Mouse (Mus musculus) thymus, postnatal 10 days (tissue): ENCODE results near the gene Gm43517.

Source experiments
- DNase-seq, 2 experiments: peaks; one replicate each; pipeline ENCODE4 v3.0.0; 2021; ENCODE audit warnings: low spot score in 2 of 2

Gene Gm43517

GRCm38 (mm10) chr12:49385631-49385990 lies 637 bp downstream of the Gm43517 start:
- DNase-seq: no peak

- no peak for DNase-seq
Measured at GRCm38 (mm10) chr12:49386081-49386805, 1.3 kb downstream of the Gm43517 start.

- no peak for DNase-seq
Measured at GRCm38 (mm10) chr12:49387856-49388598, 3.1 kb downstream of the Gm43517 start.

- DNase-seq: no peak
Measured at GRCm38 (mm10) chr12:49389666-49390065, 4.7 kb downstream of the Gm43517 start.

DNA sequence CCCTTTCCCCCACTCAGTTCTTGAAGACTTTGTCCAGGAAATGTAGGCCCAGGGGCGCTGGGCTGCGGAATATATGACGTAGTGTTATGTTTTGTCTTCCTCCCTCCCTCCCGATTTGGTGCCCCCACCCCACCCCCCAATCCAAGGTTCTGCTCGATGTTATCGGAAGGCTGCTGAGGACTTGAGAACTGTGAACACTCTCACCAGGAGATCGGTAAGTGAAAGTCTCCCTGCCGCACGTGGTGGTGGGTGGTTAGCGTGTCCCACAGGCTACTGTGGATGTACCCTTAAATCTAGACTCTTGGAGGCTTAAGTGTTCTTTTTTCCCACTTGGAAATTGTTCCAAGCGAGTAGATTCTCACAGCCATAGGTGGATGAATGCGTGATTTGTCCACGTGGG lies 5.3 kb downstream of the Gm43517 start:
- no peak for DNase-seq

GRCm38 (mm10) chr12:49390926-49391304 lies 5.9 kb downstream of the Gm43517 start:
- no peak for DNase-seq

GRCm38 (mm10) chr12:49391305-49392040 lies 6.5 kb downstream of the Gm43517 start:
- DNase-seq: no peak

- no peak for DNase-seq
Measured at GRCm38 (mm10) chr12:49392041-49392390, 7.0 kb downstream of the Gm43517 start.

GRCm38 (mm10) chr12:49392876-49393275 lies 7.9 kb downstream of the Gm43517 start:
- DNase-seq: no peak

DNA sequence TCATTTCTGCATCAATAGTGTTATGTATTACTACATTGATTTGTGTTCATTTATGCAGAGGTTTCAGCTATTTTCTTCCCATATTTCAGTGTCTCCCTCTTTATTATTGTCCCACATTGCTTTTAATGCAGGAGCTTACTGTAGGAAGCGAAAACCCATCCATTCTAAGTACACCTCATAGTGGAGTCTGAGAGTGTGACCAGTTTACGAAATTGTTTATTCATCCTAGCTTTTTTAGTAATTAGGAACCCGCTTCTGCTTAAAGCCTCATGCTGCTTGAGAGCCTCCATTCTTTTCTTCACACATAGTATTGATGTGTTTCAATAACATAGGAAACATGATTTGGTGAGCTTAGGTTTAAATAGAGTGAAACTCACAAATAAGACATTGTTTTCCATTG lies 8.7 kb downstream of the Gm43517 start:
- DNase-seq: no peak

DNA sequence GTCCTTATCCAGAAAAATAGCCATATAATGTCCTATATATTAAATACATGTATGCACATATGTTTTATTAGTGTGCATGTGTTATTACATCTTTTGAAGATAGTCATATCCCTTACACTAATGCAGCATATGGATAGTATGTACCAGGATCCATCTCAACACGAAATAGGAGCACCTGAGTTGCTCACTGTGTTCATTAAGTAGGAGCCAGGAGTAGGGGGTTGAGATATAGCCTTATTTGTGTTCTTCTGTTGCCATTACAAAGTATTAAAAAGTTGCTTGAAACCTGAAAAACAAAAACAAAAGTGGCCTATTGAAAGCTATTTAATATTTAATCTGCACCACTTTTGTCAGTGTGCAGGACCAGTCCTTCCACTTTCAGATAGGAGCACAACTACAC lies 9.2 kb downstream of the Gm43517 start:
- DNase-seq: no peak

GRCm38 (mm10) chr12:49394836-49395235 lies 9.9 kb downstream of the Gm43517 start:
- DNase-seq: no peak

GRCm38 (mm10) chr12:49395969-49396368 lies 11.0 kb downstream of the Gm43517 start:
- DNase-seq: no peak

GRCm38 (mm10) chr12:49396776-49397175 lies 11.8 kb downstream of the Gm43517 start:
- no peak for DNase-seq

- DNase-seq: no peak
Measured at GRCm38 (mm10) chr12:49397443-49398162, 12.6 kb downstream of the Gm43517 start.

DNA sequence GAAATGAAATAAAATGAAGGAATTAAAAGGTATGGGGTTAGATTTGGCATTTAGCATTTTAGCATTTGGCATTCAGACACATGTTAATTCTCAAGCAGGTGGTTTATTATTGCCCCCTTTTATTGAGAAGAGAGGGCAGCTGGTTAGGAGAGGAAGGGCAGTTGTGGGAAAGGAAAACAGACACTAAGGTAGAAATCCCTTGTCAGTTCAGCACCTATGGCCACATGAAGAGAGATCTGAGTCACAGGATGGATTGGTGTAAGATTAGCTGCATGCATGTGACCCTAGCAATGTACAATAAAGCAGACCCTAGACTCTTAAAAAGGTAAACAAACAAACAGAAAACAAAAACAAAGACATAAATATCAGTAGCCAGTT lies 13.2 kb downstream of the Gm43517 start:
- no peak for DNase-seq

DNA sequence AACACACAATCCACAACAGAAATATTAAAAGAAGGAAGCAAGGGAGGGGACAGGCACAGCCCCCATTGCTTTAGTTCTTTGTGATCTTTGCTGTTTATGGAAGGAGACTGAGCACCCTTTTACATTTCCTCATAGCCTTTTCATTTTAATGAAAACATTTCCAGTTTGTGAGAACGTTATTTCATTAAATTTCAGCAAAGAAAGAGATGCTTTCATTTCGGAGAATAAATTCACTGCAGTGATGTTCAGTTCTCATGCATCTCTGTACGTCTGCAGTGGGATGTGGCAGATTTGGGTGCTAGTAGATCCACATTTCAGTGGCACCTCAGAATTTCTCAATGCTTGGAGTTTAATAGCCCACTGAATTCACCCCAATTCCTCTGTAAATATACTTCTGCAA lies 13.7 kb downstream of the Gm43517 start:
- no peak for DNase-seq

DNA sequence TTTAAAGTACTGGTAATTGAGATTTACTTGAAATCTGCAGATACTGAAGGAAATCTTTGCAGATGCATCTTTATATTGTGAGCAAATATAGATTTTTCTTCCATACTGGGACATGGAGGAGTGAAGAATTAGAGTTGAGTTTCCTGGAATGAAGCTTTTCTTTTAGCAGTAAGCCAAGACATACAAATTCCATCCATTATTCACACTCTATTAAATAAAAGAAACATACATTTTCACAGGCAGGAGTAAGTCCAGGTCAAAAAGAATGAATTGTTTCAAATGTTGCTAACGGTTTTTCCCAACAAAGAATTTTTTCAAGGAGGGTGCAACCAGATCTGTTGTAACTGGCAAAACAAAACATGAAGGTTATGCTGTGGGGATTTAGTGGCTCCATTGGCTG lies 14.6 kb downstream of the Gm43517 start:
- DNase-seq: no peak

GRCm38 (mm10) chr12:49400036-49400852 lies 15.3 kb downstream of the Gm43517 start:
- no peak for DNase-seq

GRCm38 (mm10) chr12:49400853-49401118 lies 15.8 kb downstream of the Gm43517 start:
- DNase-seq: no peak

- DNase-seq: no peak
Measured at GRCm38 (mm10) chr12:49401119-49401795, 16.3 kb downstream of the Gm43517 start.
